Mouse (Mus musculus) MEL (cell line): ENCODE measurements around the gene Olfr548-ps1. TPM values are rescaled to one million over a fixed set of nuclear protein-coding genes. Genes with fewer than 3 reads are reported as not detected.

Experiments
- DNase-seq: peaks from one replicate; pipeline ENCODE4 v3.0.0; 2011; ENCODE audit warnings: low read depth, low spot score
- H3K27ac ChIP-seq: 2 replicates; pipeline ENCODE4 v1.5.1; 2012; ENCODE audit warnings: low read depth, mild to moderate bottlenecking, control low read depth, low read length, moderate library complexity; ENCODE audit not compliant: control insufficient read depth
- H3K27me3 ChIP-seq, 2 experiments: fragments of 150-350 bp in 1 of 2; sonication (generic) in 1 of 2; 2 replicates each; pipeline ENCODE4 v1.6.1; 2012; ENCODE audit warnings: low read length in 2 of 2, mild to moderate bottlenecking in 2 of 2, improper control_type of control experiment in 1 of 2, moderate library complexity in 1 of 2; ENCODE audit not compliant: insufficient read depth in 2 of 2, control insufficient read depth in 1 of 2
- H3K36me3 ChIP-seq, 2 experiments: 2 replicates each; pipeline ENCODE4 v1.6.1; 2012 to 2014; ENCODE audit warnings: low read length in 2 of 2, improper control_type of control experiment in 1 of 2, inconsistent platforms in 1 of 2, mild to moderate bottlenecking in 1 of 2; ENCODE audit not compliant: insufficient read depth in 2 of 2, control insufficient read depth in 1 of 2
- H3K4me1 ChIP-seq, 2 experiments: fragments of 150-350 bp in 1 of 2; sonication (generic) in 1 of 2; 2 replicates each; pipeline ENCODE4 v1.6.1; 2012; ENCODE audit warnings: low read length in 2 of 2, improper control_type of control experiment in 1 of 2, mild to moderate bottlenecking in 1 of 2; ENCODE audit not compliant: insufficient read depth in 2 of 2, control insufficient read depth in 1 of 2
- H3K4me3 ChIP-seq, 2 experiments: fragments of 150-350 bp in 1 of 2; sonication (generic) in 1 of 2; 2 replicates each; pipeline ENCODE4 v1.5.1; 2012; ENCODE audit warnings: low read depth in 2 of 2, low read length in 2 of 2, mild to moderate bottlenecking in 2 of 2, moderate library complexity in 2 of 2, control low read depth in 1 of 2, improper control_type of control experiment in 1 of 2; ENCODE audit not compliant: control insufficient read depth in 1 of 2, insufficient read depth in 1 of 2
- H3K79me2 ChIP-seq: 2 replicates; pipeline ENCODE4 v1.6.1; 2012; ENCODE audit warnings: mild to moderate bottlenecking, low read length, moderate library complexity; ENCODE audit not compliant: control insufficient read depth, poor library complexity, insufficient read depth
- H3K9ac ChIP-seq: 2 replicates; pipeline ENCODE4 v1.6.1; 2012; ENCODE audit warnings: low read depth, mild to moderate bottlenecking, control low read depth, low read length, moderate library complexity; ENCODE audit not compliant: control insufficient read depth, poor library complexity, severe bottlenecking
- H3K9me3 ChIP-seq: fragments of 150-350 bp; sonication (generic); replicated peaks from 2 replicates; pipeline ENCODE4 v1.6.1; 2012; ENCODE audit warnings: mild to moderate bottlenecking, low read length, improper control_type of control experiment, moderate library complexity; ENCODE audit not compliant: insufficient read depth
- BHLHE40 ChIP-seq: IDR thresholded peaks from 2 replicates; pipeline ENCODE4 v1.6.1; 2012; ENCODE audit warnings: low read depth, mild to moderate bottlenecking, inconsistent platforms, low read length, improper control_type of control experiment, borderline replicate concordance
- CHD1 ChIP-seq: IDR thresholded peaks from 2 replicates; pipeline ENCODE4 v1.6.1; 2012; ENCODE audit warnings: low read depth, mild to moderate bottlenecking, inconsistent platforms, low read length, improper control_type of control experiment
- CTCF ChIP-seq, 3 experiments: IDR thresholded peaks in 2 of 3; conservative IDR thresholded peaks in 1 of 3; 2 replicates each; pipeline ENCODE4 v1.5.1; 2011 to 2012; ENCODE audit warnings: low read length in 3 of 3, low read depth in 2 of 3, mild to moderate bottlenecking in 2 of 3, improper control_type of control experiment in 1 of 3, inconsistent platforms in 1 of 3, mixed read lengths in 1 of 3, moderate library complexity in 1 of 3; ENCODE audit not compliant: control insufficient read depth in 1 of 3, insufficient read depth in 1 of 3, poor library complexity in 1 of 3, severe bottlenecking in 1 of 3
- ELF1 ChIP-seq: IDR thresholded peaks from 2 replicates; pipeline ENCODE4 v1.6.1; 2014; ENCODE audit warnings: low read depth, mild to moderate bottlenecking, inconsistent platforms, low read length, improper control_type of control experiment, moderate library complexity
- ETS1 ChIP-seq: IDR thresholded peaks from 2 replicates; pipeline ENCODE4 v1.6.1; 2012; ENCODE audit warnings: low read depth, mild to moderate bottlenecking, inconsistent platforms, low read length, improper control_type of control experiment, moderate library complexity
- HCFC1 ChIP-seq: IDR thresholded peaks from 2 replicates; pipeline ENCODE4 v1.6.1; 2012; ENCODE audit warnings: low read depth, mild to moderate bottlenecking, inconsistent platforms, low read length, improper control_type of control experiment, moderate library complexity
- JUND ChIP-seq: IDR thresholded peaks from 2 replicates; pipeline ENCODE4 v1.6.1; 2011; ENCODE audit warnings: low read depth, mild to moderate bottlenecking, improper control_type of control experiment, low read length
- MAFK ChIP-seq: IDR thresholded peaks from 2 replicates; pipeline ENCODE4 v1.6.1; 2011; ENCODE audit warnings: low read depth, mild to moderate bottlenecking, low read length, improper control_type of control experiment, borderline replicate concordance
- MAX ChIP-seq: IDR thresholded peaks from 2 replicates; pipeline ENCODE4 v1.6.1; 2011; ENCODE audit warnings: low read length, improper control_type of control experiment
- MAZ ChIP-seq: IDR thresholded peaks from 2 replicates; pipeline ENCODE4 v1.6.1; 2012; ENCODE audit warnings: low read depth, mild to moderate bottlenecking, inconsistent platforms, low read length, improper control_type of control experiment
- MYB ChIP-seq: IDR thresholded peaks from 2 replicates; pipeline ENCODE4 v1.6.1; 2011; ENCODE audit warnings: mild to moderate bottlenecking, low read depth, low read length, improper control_type of control experiment
- NRF1 ChIP-seq: IDR thresholded peaks from 2 replicates; pipeline ENCODE4 v1.6.1; 2014; ENCODE audit warnings: low read depth, mild to moderate bottlenecking, inconsistent platforms, low read length, improper control_type of control experiment, moderate library complexity; ENCODE audit not compliant: poor library complexity, insufficient read depth, severe bottlenecking
- POLR2A ChIP-seq, 2 experiments: IDR thresholded peaks; 2 replicates each; pipeline ENCODE4 v1.6.1; 2011 to 2012; ENCODE audit warnings: low read length in 2 of 2, mild to moderate bottlenecking in 2 of 2, control low read depth in 1 of 2, improper control_type of control experiment in 1 of 2, low read depth in 1 of 2, moderate library complexity in 1 of 2; ENCODE audit not compliant: control insufficient read depth in 1 of 2, insufficient read depth in 1 of 2, poor library complexity in 1 of 2
- POLR2AphosphoS5 ChIP-seq: IDR thresholded peaks from 2 replicates; pipeline ENCODE4 v1.6.1; 2012; ENCODE audit warnings: low read depth, borderline replicate concordance, mild to moderate bottlenecking, inconsistent platforms, low read length, moderate library complexity, mixed read lengths
- RAD21 ChIP-seq: IDR thresholded peaks from 2 replicates; pipeline ENCODE4 v1.6.1; 2011; ENCODE audit warnings: mild to moderate bottlenecking, low read depth, low read length, improper control_type of control experiment
- SMC3 ChIP-seq: IDR thresholded peaks from 2 replicates; pipeline ENCODE4 v1.6.1; 2011; ENCODE audit warnings: low read depth, low read length, improper control_type of control experiment
- TAL1 ChIP-seq: IDR thresholded peaks from 2 replicates; pipeline ENCODE4 v1.6.1; 2012; ENCODE audit warnings: mild to moderate bottlenecking, inconsistent platforms, low read length, moderate library complexity, mixed read lengths
- TCF12 ChIP-seq: IDR thresholded peaks from 2 replicates; pipeline ENCODE4 v1.6.1; 2014; ENCODE audit warnings: low read depth, mild to moderate bottlenecking, inconsistent platforms, low read length, improper control_type of control experiment, moderate library complexity
- USF1 ChIP-seq: IDR thresholded peaks from 2 replicates; pipeline ENCODE4 v1.6.1; 2014; ENCODE audit warnings: low read depth, mild to moderate bottlenecking, inconsistent platforms, low read length, improper control_type of control experiment, moderate library complexity
- ZNF384 ChIP-seq: IDR thresholded peaks from 2 replicates; pipeline ENCODE4 v1.6.1; 2012; ENCODE audit warnings: low read depth, mild to moderate bottlenecking, inconsistent platforms, low read length, improper control_type of control experiment
- polyA plus RNA-seq, 2 experiments: library from polyadenylated mRNA; stranded (reverse) in 1 of 2; unstranded in 1 of 2; fragments of >175 nt in 1 of 2; fragments of >200 nt in 1 of 2; gene quantifications; 2 replicates each; pipeline versions ENCODE4 v1.2.1 to v1.2.4; 2012; ENCODE audit warnings: low replicate concordance in 2 of 2, low read depth in 1 of 2; ENCODE audit not compliant: insufficient read length in 2 of 2, insufficient read depth in 1 of 2, missing spikeins in 1 of 2
- total RNA-seq: library from RNA; depleted of rRNA; stranded (reverse); fragments of 300-350 nt; gene quantifications from 2 replicates; pipeline ENCODE4 v1.2.3, GENCODE M21; 2012

Olfr548-ps1 gene
- total and polyA plus RNA-seq, 3 experiments: not detected

DNA sequence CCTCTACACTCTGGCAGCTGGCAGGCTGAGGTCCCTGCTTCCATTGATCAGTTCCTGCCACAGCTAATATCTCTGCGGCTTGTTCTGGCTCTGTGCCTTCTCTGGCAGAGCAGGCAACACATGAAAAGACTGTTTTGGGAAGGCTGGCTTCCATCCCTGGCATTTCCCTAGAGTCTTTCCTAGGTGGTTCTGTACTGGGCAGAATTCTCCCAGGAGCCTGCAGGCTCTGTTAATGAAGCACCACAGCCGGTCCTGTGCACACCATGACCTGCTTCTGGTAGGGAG, 23.7 kb upstream of the Olfr548-ps1 start:
- Histone ChIP-seq H3K36me3 (peaks cover 0 to 6% of the 10 kb centered on the region in 2 experiments; a peak in 1 of 4 replicates), H3K79me2 (peaks cover 1% of the 10 kb centered on the region; the same call in 1 of the 2 replicates), H3K4me3 (no peak overlapping the region), H3K27me3 (peaks cover 5 to 6% of the 10 kb centered on the region in 2 experiments; a peak in 3 of 4 replicates), H3K9me3 (no peaks in the 10 kb centered on the region), H3K9ac (no peak overlapping the region), H3K4me1 (peaks cover 2 to 11% of the 10 kb centered on the region in 2 experiments; a peak in 3 of 4 replicates), H3K27ac (no peak overlapping the region)
- TF ChIP-seq POLR2A (IDR thresholded peaks at IDR 0.05; ENCODE audit: control insufficient read depth in 1 of 2, insufficient read depth in 1 of 2, low read depth in 1 of 2, low read length in 2 of 2, poor library complexity in 1 of 2): no peak
- TF ChIP-seq CHD1: no peak
- TF ChIP-seq BHLHE40: no peak
- TF ChIP-seq MAX: no peak
- TF ChIP-seq JUND: no peak
- no peak for TF ChIP-seq NRF1
- TF ChIP-seq USF1: no peak
- TF ChIP-seq HCFC1: no peak
- no peak for TF ChIP-seq TCF12
- TF ChIP-seq ETS1: no peak
- no peak for TF ChIP-seq ELF1
- TF ChIP-seq SMC3: no peak
- DNase-seq: no peak

GRCm38 (mm10) chr7:102529052-102529451, 11.6 kb upstream of the Olfr548-ps1 start:
- Histone ChIP-seq H3K4me3 (no peak overlapping the region), H3K79me2 (no peaks in the 10 kb centered on the region), H3K27ac (no peak overlapping the region), H3K36me3 (no peaks in the 10 kb centered on the region), H3K9me3 (no peaks in the 10 kb centered on the region), H3K4me1 (no peaks in the 10 kb centered on the region)
- no peak for DNase-seq
- no peak for TF ChIP-seq SMC3
- TF ChIP-seq MYB: no peak
- no peak for TF ChIP-seq CTCF (IDR thresholded peaks at IDR 0.05 in 2 of 3, conservative IDR thresholded peaks at IDR 0.05 in 1 of 3; ENCODE audit: control insufficient read depth in 1 of 3, insufficient read depth in 1 of 3, low read depth in 2 of 3, low read length in 3 of 3, poor library complexity in 1 of 3, severe bottlenecking in 1 of 3)
- no peak for TF ChIP-seq MAZ
- TF ChIP-seq MAFK: no peak
- TF ChIP-seq ZNF384: no peak
- no peak for TF ChIP-seq BHLHE40
- no peak for TF ChIP-seq ETS1
- no peak for TF ChIP-seq POLR2AphosphoS5
- no peak for TF ChIP-seq RAD21
- TF ChIP-seq TAL1: no peak
- TF ChIP-seq, all 39 proteins: peak for 0
- no peak overlapping the region for H3K9ac ChIP-seq
- peaks cover 1 to 17% of the 10 kb centered on the region in 2 experiments for H3K27me3 ChIP-seq
